Mouse (Mus musculus) kidney, adult 11 months (tissue): ENCODE results near the gene Atg2b.

ENCODE experiments used
- DNase-seq: peaks from one replicate; pipeline ENCODE4 v3.0.0; 2022

Atg2b gene

DNA sequence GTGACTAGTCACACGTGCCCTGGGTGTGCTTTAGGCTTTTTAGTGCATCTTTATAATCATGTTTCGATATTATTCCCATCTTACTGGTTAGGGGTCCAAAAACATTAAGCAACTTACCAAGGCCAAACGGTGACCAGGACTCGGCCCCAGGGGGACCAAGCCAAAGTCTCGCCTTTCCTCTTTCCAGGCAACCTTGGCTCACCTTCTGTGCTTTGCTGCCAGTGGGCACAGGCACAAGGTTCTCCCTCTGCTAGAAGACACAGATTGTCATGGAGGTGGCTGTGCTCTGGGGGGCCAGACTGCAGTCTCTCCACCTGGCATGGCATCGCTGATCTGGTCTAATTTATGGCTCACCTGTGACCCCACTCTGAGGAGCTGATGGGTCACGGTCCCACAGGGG, 94.2 kb downstream of the Atg2b start:
- no peak for DNase-seq

DNA sequence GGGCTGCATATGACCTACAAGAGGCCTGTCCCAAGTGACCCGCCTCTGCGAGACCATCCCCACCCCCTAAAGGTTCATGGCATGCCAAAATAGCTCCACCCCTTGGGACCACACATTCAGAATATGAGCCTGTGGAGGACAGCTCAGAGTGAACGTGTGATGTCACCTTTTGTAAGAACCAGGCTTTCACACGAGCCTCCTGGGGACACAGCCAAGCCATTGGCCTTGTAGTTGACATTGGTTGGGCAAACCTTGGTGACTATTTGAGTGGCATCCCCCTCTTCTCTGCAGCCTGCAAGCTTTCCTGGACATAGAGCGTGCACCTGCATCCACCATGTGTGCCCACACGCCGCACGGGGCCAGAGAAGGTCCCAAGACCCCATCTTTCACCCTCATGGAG, 97.5 kb downstream of the Atg2b start:
- DNase-seq: no peak

DNA sequence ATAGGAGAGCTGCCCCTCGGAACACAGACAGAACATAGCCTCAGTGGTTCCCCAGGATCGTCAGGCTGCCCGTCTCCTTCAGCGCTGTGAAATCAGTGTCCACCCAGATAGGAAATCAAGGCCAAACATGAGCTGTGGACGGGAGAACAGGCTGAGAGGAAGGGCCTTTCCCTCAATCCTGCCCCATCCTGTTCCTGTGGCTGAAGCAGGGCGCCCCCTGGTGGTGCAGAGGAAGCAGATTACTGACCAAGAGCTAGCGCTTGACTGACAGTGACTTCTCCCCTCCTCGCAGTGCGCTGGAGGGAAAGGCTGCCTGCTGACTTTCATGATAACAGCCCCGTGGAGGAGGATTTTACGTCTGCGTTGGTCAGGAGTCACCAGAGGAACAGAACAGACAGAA, 100.2 kb downstream of the Atg2b start:
- DNase-seq: peak; percentile 39

DNA sequence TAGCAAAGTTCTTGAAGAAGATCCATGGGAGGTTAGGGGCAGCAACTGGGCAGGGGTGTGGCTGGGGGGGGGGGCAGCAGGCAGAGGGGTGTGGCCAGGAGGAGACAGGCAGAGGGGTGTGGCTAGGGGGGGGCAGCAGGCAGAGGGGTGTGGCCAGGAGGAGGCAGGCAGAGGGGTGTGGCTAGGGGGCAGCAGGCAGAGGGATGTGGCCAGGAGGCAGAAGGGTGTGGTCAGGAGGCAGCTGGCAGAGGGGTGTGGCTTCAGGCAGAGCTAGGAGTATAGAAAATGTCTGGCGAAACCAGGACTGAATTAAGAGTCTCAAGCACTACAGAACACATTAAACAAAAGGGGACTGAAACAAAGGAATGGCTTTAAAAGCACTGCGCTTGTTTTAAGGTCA, 101.5 kb downstream of the Atg2b start:
- DNase-seq: no peak

DNA sequence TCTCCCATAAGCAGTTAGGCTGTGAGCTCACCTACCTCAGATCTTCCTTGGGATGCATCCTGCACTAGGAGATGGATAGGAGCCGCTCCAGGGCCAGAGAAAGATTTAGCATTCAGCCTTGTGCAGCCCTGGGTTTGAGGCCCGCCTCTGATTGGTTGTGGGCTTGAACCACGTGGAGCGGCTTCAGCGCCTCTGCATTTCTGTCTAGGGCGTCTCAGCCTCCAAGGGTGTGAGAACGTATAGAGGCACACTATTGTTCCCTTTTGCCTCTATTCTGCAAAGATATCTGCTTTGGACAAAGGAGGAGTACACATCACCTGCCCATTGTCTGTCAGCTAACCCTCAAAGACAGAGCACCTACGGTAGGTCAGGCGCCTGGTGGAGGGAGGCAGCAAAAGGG, 102.5 kb downstream of the Atg2b start:
- no peak for DNase-seq

DNA sequence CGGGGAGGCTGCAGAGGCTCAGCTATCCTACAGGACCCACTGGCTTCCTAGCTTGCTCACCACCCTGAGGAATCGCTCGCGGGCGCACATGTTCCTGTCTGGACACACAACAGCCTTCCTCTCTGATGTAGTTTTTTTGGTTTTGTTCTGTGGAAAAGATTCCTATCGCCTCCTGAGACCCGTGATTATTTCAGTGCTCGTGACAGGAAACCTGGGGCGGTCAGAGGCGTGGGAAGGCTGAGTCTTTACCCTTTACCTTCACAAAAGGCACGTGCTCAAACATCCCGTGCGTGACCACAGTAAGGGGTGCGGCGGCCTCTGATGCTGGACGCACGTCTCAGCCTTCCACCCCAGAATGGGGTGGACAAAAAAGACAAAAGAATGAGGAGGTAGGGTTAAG, 104.5 kb downstream of the Atg2b start:
- DNase-seq: no peak

DNA sequence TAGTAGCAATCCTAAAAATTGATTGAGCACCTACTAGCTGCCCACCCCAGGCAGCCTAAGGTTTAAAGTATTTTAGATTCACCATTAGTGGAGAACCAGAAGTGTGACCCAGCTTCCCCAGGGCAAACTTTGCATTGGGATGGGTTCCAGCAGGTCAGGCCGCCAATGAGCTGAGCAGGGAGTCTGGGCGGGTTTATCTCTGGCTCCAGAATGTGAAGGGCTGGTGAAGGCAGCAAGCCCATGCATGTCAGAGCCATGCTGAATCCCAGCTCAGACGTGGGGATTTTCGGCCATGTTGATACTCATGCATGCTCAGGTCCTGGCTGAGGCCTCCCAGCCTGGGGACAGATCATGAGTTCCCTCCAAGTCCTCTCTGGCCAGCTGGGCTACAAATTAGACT, 110.7 kb downstream of the Atg2b start:
- no peak for DNase-seq

DNA sequence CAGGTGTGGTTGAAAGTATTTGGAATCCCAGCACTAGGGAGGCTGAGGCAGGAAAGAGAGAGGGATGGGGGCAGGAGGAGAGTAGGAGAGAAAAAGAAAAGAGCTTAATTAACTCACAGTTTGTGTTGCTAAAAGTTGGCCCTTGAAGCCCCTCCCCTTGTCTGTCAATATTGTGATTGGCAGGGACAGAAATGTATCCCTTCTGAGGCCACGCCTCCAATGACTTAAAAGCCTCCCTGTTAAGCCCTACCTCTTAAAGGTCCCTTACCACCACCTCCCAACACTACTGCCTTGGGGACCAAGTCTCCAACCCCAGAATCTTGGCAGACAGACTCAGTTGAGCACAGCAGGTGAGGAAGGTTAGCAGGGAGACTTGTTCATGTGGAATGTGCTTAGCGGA, 112.4 kb downstream of the Atg2b start:
- no peak for DNase-seq

DNA sequence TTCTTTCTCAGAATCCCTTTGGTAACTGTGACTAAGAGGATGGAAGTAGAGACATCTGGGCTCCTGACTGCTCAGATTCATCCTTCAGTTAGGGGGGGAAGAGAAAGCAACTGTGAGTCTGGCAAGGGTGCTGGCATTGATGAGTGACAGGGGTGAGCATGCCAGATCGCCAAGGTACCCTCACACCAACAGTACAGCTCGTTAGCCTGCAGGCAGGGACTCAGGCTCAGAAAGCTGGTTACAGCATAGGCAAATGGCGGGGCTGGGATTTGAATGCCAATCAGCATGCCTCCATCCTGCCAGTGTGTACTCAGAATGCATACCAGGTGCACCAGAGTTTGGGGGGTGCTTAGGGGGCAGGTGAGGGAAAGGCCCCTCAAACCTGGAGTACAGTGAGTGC, 113.1 kb downstream of the Atg2b start:
- no peak for DNase-seq
